Mouse (Mus musculus) CH12.LX (cell line): ENCODE results near the gene Dnajc11. TPM values are rescaled to one million over a fixed set of nuclear protein-coding genes. Genes with fewer than 3 reads are reported as not detected.

Experiments
- DNase-seq: peaks from one replicate; pipeline ENCODE4 v3.0.0-alpha.2; 2013; ENCODE audit errors: extremely low read depth
- H3K27ac ChIP-seq: 2 replicates; pipeline ENCODE4 v1.5.1; 2012; ENCODE audit warnings: low read depth, mild to moderate bottlenecking, control low read depth, moderate library complexity; ENCODE audit not compliant: insufficient read depth
- H3K27me3 ChIP-seq: replicated peaks from 2 replicates; pipeline ENCODE3; 2012; ENCODE audit warnings: inconsistent platforms
- H3K36me3 ChIP-seq, 2 experiments: replicated peaks in 1 of 2; 2 replicates each; pipeline versions ENCODE3 to v1.6.1; 2012; ENCODE audit warnings: inconsistent platforms in 1 of 2, low read length in 1 of 2, mild to moderate bottlenecking in 1 of 2, mixed read lengths in 1 of 2, moderate library complexity in 1 of 2; ENCODE audit not compliant: control insufficient read depth in 1 of 2, insufficient read depth in 1 of 2
- H3K4me1 ChIP-seq, 2 experiments: 2 replicates each; pipeline ENCODE4 v1.6.1; 2012; ENCODE audit warnings: inconsistent platforms in 1 of 2, moderate library complexity in 1 of 2; ENCODE audit not compliant: insufficient read depth in 2 of 2, control insufficient read depth in 1 of 2
- H3K4me2 ChIP-seq: 2 replicates; pipeline ENCODE4 v1.6.1; 2012; ENCODE audit warnings: low read depth, mild to moderate bottlenecking, control low read depth; ENCODE audit not compliant: poor library complexity, insufficient read depth, severe bottlenecking
- H3K4me3 ChIP-seq, 3 experiments: fragments of 150-350 bp in 1 of 3; sonication (generic) in 1 of 3; replicated peaks in 1 of 3; 2 replicates each; pipeline versions ENCODE3 to v1.5.1; 2011 to 2012; ENCODE audit warnings: low read depth in 2 of 3, low read length in 2 of 3, mild to moderate bottlenecking in 2 of 3, moderate library complexity in 2 of 3, control low read depth in 1 of 3, improper control_type of control experiment in 1 of 3, inconsistent platforms in 1 of 3, mixed read lengths in 1 of 3; ENCODE audit not compliant: poor library complexity in 1 of 3
- H3K79me2 ChIP-seq: replicated peaks from 2 replicates; pipeline ENCODE4 v1.6.1; 2012; ENCODE audit warnings: mild to moderate bottlenecking, moderate library complexity; ENCODE audit not compliant: control insufficient read depth, poor library complexity, insufficient read depth, severe bottlenecking; ENCODE audit errors: extremely low read depth
- H3K9ac ChIP-seq: 2 replicates; pipeline ENCODE4 v1.6.1; 2012; ENCODE audit warnings: low read depth, mild to moderate bottlenecking, control low read depth, moderate library complexity; ENCODE audit not compliant: insufficient read depth
- H3K9me3 ChIP-seq: replicated peaks from 2 replicates; pipeline ENCODE3; 2012; ENCODE audit warnings: low read length, inconsistent platforms, mixed read lengths
- BHLHE40 ChIP-seq: IDR thresholded peaks from 2 replicates; pipeline ENCODE4 v1.6.1; 2011; ENCODE audit warnings: mild to moderate bottlenecking, low read depth, low read length, improper control_type of control experiment
- CTCF ChIP-seq, 2 experiments: IDR thresholded peaks in 1 of 2; conservative IDR thresholded peaks in 1 of 2; 2 replicates each; pipeline ENCODE4 v1.5.1; 2011 to 2012; ENCODE audit warnings: low read depth in 2 of 2, low read length in 2 of 2, improper control_type of control experiment in 1 of 2, inconsistent platforms in 1 of 2, mild to moderate bottlenecking in 1 of 2, moderate library complexity in 1 of 2
- ETS1 ChIP-seq: conservative IDR thresholded peaks from 2 replicates; pipeline ENCODE4 v1.6.1; 2012; ENCODE audit warnings: low read depth, mild to moderate bottlenecking, inconsistent platforms, low read length, improper control_type of control experiment, moderate library complexity
- NELFE ChIP-seq: IDR thresholded peaks from 2 replicates; pipeline ENCODE4 v1.6.1; 2011; ENCODE audit warnings: low read depth, low read length, improper control_type of control experiment
- NRF1 ChIP-seq: IDR thresholded peaks from 2 replicates; pipeline ENCODE4 v1.6.1; 2014; ENCODE audit warnings: low read depth, mild to moderate bottlenecking, inconsistent platforms, low read length, improper control_type of control experiment, moderate library complexity
- RAD21 ChIP-seq: IDR thresholded peaks from 2 replicates; pipeline ENCODE4 v1.6.1; 2011; ENCODE audit warnings: low read depth, mild to moderate bottlenecking, low read length, improper control_type of control experiment, moderate library complexity
- SIN3A ChIP-seq: IDR thresholded peaks from 2 replicates; pipeline ENCODE4 v1.6.1; 2012; ENCODE audit warnings: low read length, improper control_type of control experiment, inconsistent platforms
- SMC3 ChIP-seq: IDR thresholded peaks from 2 replicates; pipeline ENCODE4 v1.6.1; 2011; ENCODE audit warnings: low read depth, low read length, improper control_type of control experiment
- ZKSCAN1 ChIP-seq: IDR thresholded peaks from 2 replicates; pipeline ENCODE4 v1.6.1; 2012; ENCODE audit warnings: low read depth, inconsistent platforms, low read length, improper control_type of control experiment, borderline replicate concordance
- dilution Hi-C: fragments of 300-500 bp; cut with MboI; formaldehyde crosslinking; loops from 2 replicates; pipeline ENCODE4 v1.14.3; 2020; ENCODE audit warnings: low sequenced_read_pairs; ENCODE audit not compliant: extremely low pct_unique_long_range_greater_than_20kb, extremely low pct_ligation_motif_present
- in situ Hi-C: fragments of 300-500 bp; cut with MboI; formaldehyde crosslinking; loops from 3 replicates; pipeline ENCODE4 v1.14.3; 2019; ENCODE audit warnings: low sequenced_read_pairs, low pct_ligation_motif_present, low pct_unique_long_range_greater_than_20kb, mixed read lengths
- polyA plus RNA-seq: library from polyadenylated mRNA; unstranded; fragments of >175 nt; gene quantifications from 2 replicates; pipeline ENCODE4 v1.2.1, GENCODE M21; 2012; ENCODE audit warnings: low read depth; ENCODE audit not compliant: insufficient read length
- total RNA-seq, 2 experiments: library from RNA; depleted of rRNA; stranded (reverse); fragments of 300-350 nt in 1 of 2; fragments of >200 nt in 1 of 2; gene quantifications; 2 replicates each; pipeline ENCODE4 v1.2.3; 2012 to 2014

Dnajc11 gene
- total and polyA plus RNA-seq, 3 experiments, result 63.5 to 102 (median 75.6) TPM

GRCm38 (mm10) chr4:152029997-152030396 lies 96.5 kb downstream of the Dnajc11 start:
- in situ Hi-C loops, result loop anchor here (5.0 kb wide), 1 partner anchor 53 kb away; no protein-coding TSS in a partner anchor
- H3K79me2 ChIP-seq, result peaks cover 18% of the 10 kb centered on the region
- H3K27ac ChIP-seq, result no peak overlapping the region
- no peak for TF ChIP-seq BHLHE40
- no peak for TF ChIP-seq ZKSCAN1
- peak; percentile 20 for TF ChIP-seq RAD21
- TF ChIP-seq NRF1, result no peak
- TF ChIP-seq SMC3, result peak; percentile 23; the same call in 1 of the 2 replicates
- no peak for TF ChIP-seq SIN3A
- no peak for TF ChIP-seq ETS1
- TF ChIP-seq CTCF (conservative IDR thresholded peaks at IDR 0.05 in 1 of 2, IDR thresholded peaks at IDR 0.05 in 1 of 2; ENCODE audit: low read depth in 2 of 2, low read length in 2 of 2), result peak in 1 of 2 experiments; percentile 30; a peak in 1 of 4 replicates
- TF ChIP-seq NELFE, result no peak
- DNase-seq, result peak; percentile 19
- peaks cover 0 to 15% of the 10 kb centered on the region in 2 experiments for H3K36me3 ChIP-seq
- H3K4me1 ChIP-seq, result peaks cover 20 to 31% of the 10 kb centered on the region in 2 experiments
- peaks cover 3% of the 10 kb centered on the region for H3K27me3 ChIP-seq
- H3K9ac ChIP-seq, result no peak overlapping the region
- H3K9me3 ChIP-seq, result no peaks in the 10 kb centered on the region
- H3K4me2 ChIP-seq, result no peak overlapping the region
- dilution Hi-C loops, result no loop called here
- no peak overlapping the region for H3K4me3 ChIP-seq

Other genes with a start within 250 kb of the Dnajc11 start
- gene Camta1, start 71.8 kb upstream of the Dnajc11 start, total RNA-seq (2012; rRNA removed), result 9.8 and 9.9 TPM in 2 replicates
- gene Camta1, start 71.8 kb upstream of the Dnajc11 start, total RNA-seq (2014; rRNA removed), result 15.3 and 21.3 TPM in 2 replicates
- gene Camta1, start 71.8 kb upstream of the Dnajc11 start, polyA plus RNA-seq, result 27.2 and 32.5 TPM in 2 replicates
- gene Thap3, start 55.3 kb downstream of the Dnajc11 start, total RNA-seq (2012; rRNA removed), result 20.0 and 27.6 TPM in 2 replicates
- gene Thap3, start 55.3 kb downstream of the Dnajc11 start, total RNA-seq (2014; rRNA removed), result 10.1 and 12.8 TPM in 2 replicates
- gene Thap3, start 55.3 kb downstream of the Dnajc11 start, polyA plus RNA-seq, result 11.0 and 11.7 TPM in 2 replicates
- gene Phf13, start 62.6 kb downstream of the Dnajc11 start, total RNA-seq (2012; rRNA removed), result 4.9 and 5.0 TPM in 2 replicates
- 1.9 and 2.1 TPM in 2 replicates for gene Phf13, start 62.6 kb downstream of the Dnajc11 start, total RNA-seq (2014; rRNA removed)
- 3.9 and 4.9 TPM in 2 replicates for gene Phf13, start 62.6 kb downstream of the Dnajc11 start, polyA plus RNA-seq
- gene Klhl21, start 75.1 kb downstream of the Dnajc11 start, total RNA-seq (2012; rRNA removed), result 7.1 and 9.5 TPM in 2 replicates
- gene Klhl21, start 75.1 kb downstream of the Dnajc11 start, total RNA-seq (2014; rRNA removed), result 4.4 and 4.9 TPM in 2 replicates
- gene Klhl21, start 75.1 kb downstream of the Dnajc11 start, polyA plus RNA-seq, result 9.1 and 9.4 TPM in 2 replicates
- 7.4 and 10.5 TPM in 2 replicates for gene Zbtb48, start 94.0 kb downstream of the Dnajc11 start, total RNA-seq (2012; rRNA removed)
- gene Zbtb48, start 94.0 kb downstream of the Dnajc11 start, total RNA-seq (2014; rRNA removed), result 8.6 and 10.5 TPM in 2 replicates
- 13.6 and 14.0 TPM in 2 replicates for gene Zbtb48, start 94.0 kb downstream of the Dnajc11 start, polyA plus RNA-seq
- 0.13 and 0.21 TPM in 2 replicates for gene Tas1r1, start 104.9 kb downstream of the Dnajc11 start, total RNA-seq (2012; rRNA removed)
- gene Tas1r1, start 104.9 kb downstream of the Dnajc11 start, total RNA-seq (2014; rRNA removed), result not detected in 2 replicates
- gene Tas1r1, start 104.9 kb downstream of the Dnajc11 start, polyA plus RNA-seq, result not detected in 2 replicates
- 44.8 and 53.6 TPM in 2 replicates for gene Nol9, start 105.6 kb downstream of the Dnajc11 start, total RNA-seq (2012; rRNA removed)
- gene Nol9, start 105.6 kb downstream of the Dnajc11 start, total RNA-seq (2014; rRNA removed), result 44.7 and 47.2 TPM in 2 replicates
- 54.3 and 60.5 TPM in 2 replicates for gene Nol9, start 105.6 kb downstream of the Dnajc11 start, polyA plus RNA-seq
- gene Plekhg5, start 138.8 kb downstream of the Dnajc11 start, total RNA-seq (2012; rRNA removed), result 1.6 and 2.1 TPM in 2 replicates
- 0.05 and 0.09 TPM in 2 replicates for gene Plekhg5, start 138.8 kb downstream of the Dnajc11 start, total RNA-seq (2014; rRNA removed)
- gene Plekhg5, start 138.8 kb downstream of the Dnajc11 start, polyA plus RNA-seq, result 0.82 and 1.1 TPM in 2 replicates
- gene Tnfrsf25, start 182.2 kb downstream of the Dnajc11 start, total RNA-seq (2012; rRNA removed), result 0.38 and 1.5 TPM in 2 replicates
- gene Tnfrsf25, start 182.2 kb downstream of the Dnajc11 start, total RNA-seq (2014; rRNA removed), result not detected in 2 replicates
- not detected in 2 replicates for gene Tnfrsf25, start 182.2 kb downstream of the Dnajc11 start, polyA plus RNA-seq
- gene Espn, start 218.7 kb downstream of the Dnajc11 start, total RNA-seq (2012; rRNA removed), result 0.04 and 0.25 TPM in 2 replicates
- gene Espn, start 218.7 kb downstream of the Dnajc11 start, total RNA-seq (2014; rRNA removed), result not detected in 2 replicates
- 0.08 TPM in 1 of 2 replicates, not detected in the other for gene Espn, start 218.7 kb downstream of the Dnajc11 start, polyA plus RNA-seq
- not detected in 2 replicates for gene Hes2, start 225.2 kb downstream of the Dnajc11 start, total RNA-seq (2012; rRNA removed)
- gene Hes2, start 225.2 kb downstream of the Dnajc11 start, total RNA-seq (2014; rRNA removed), result not detected in 2 replicates
- not detected in 2 replicates for gene Hes2, start 225.2 kb downstream of the Dnajc11 start, polyA plus RNA-seq
- 55.1 and 61.6 TPM in 2 replicates for gene Acot7, start 244.4 kb downstream of the Dnajc11 start, total RNA-seq (2012; rRNA removed)
- 29.0 TPM in 2 replicates for gene Acot7, start 244.4 kb downstream of the Dnajc11 start, total RNA-seq (2014; rRNA removed)
- 71.1 and 83.3 TPM in 2 replicates for gene Acot7, start 244.4 kb downstream of the Dnajc11 start, polyA plus RNA-seq